Comparison of ENCODE assay signal across 8 mouse cellular contexts in genomic region chr2:104590068-104590828, GRCm38 (mm10). TPM values are rescaled to one million over a fixed set of nuclear protein-coding genes. Genes with fewer than 3 reads are reported as not detected.
DNase-seq lines count a peak whose midpoint lies in the region; ATAC-seq lines count a peak whose summit lies in the region.

Gene Cstf3 (plus strand): TSS chr2:104590523.

- H3K27ac ChIP-seq in intestine, embryonic 14.5 days (ENCODE audit: low read depth), result peak within 1 kb of the TSS; percentile 89

- H3K4me3 ChIP-seq in intestine, embryonic 14.5 days (ENCODE audit: low read depth, low read length), result peak within 1 kb of the TSS; percentile 99

- ATAC-seq in intestine, embryonic 14.5 days (replicated peaks; ENCODE audit: low FRiP score, low TSS enrichment, low read depth), result peak; percentile 99

- peaks cover 10% of the 10 kb centered on the region for H3K4me1 ChIP-seq in intestine, embryonic 14.5 days (replicated peaks; ENCODE audit: control insufficient read depth, insufficient read depth, low read length)

- H3K9me3 ChIP-seq in intestine, embryonic 14.5 days (ENCODE audit: control insufficient read depth, low read length), result no peaks in the 10 kb centered on the region

- H3K4me2 ChIP-seq in intestine, embryonic 14.5 days (ENCODE audit: low read length), result peak within 1 kb of the TSS; percentile 91

- no peaks in the 10 kb centered on the region for H3K36me3 ChIP-seq in intestine, embryonic 14.5 days (ENCODE audit: control insufficient read depth, insufficient read depth, low read length)

- intact Hi-C loops in left cerebral cortex, postnatal 14 days (cut with DNase I), result no loop called here

- no peaks in the 10 kb centered on the region for H3K27me3 ChIP-seq in intestine, embryonic 14.5 days (replicated peaks; ENCODE audit: control insufficient read depth, insufficient read depth, low read length)

- H3K9ac ChIP-seq in intestine, embryonic 14.5 days (ENCODE audit: low read length), result peak within 1 kb of the TSS; percentile 95

- DNase-seq in adrenal gland, adult 18-20 months (ENCODE audit: low spot score in 2 of 2), result peak; percentile 95 to 96
- peak; percentile 100 for DNase-seq in embryo, embryonic 11 days
- DNase-seq in gastrocnemius, postnatal 25 days, result peak; percentile 98
- DNase-seq in intestine, embryonic 14.5 days (ENCODE audit: low spot score), result peak; percentile 98
- DNase-seq in left cerebral cortex, postnatal 14 days (ENCODE audit: low spot score in 2 of 2), result peak; percentile 99 to 100
- DNase-seq in mesoderm, embryonic 11.5 days (ENCODE audit: low read depth, low spot score), result peak; percentile 100
- peak; percentile 99 to 100 for DNase-seq in right cerebral cortex, postnatal 36 days (ENCODE audit: low spot score in 2 of 2)
- DNase-seq in yolk sac, embryonic 10.5 days (ENCODE audit: low spot score), result peak; percentile 99

- WGBS in intestine, embryonic 14.5 days, result under 1% methylated on average over 59 of the region's 59 CpGs

RNA-seq across cellular contexts. Expression of gene Cstf3, which starts in this region (rescaled TPM):
- 10 to 100 TPM; 30.3 to 40.6 TPM for total RNA-seq in adrenal gland, adult 18-20 months (2021)
- total RNA-seq in gastrocnemius, postnatal 25 days (2021), result 1 to 10 TPM; 9.1 to 9.8 TPM
- 58.5 and 71.2 TPM in 2 replicates for polyA plus RNA-seq in intestine, embryonic 14.5 days (2014; fragmentation: Nextera tagmentation; extraction: Ambion mirVana)
- 10 to 100 TPM; 40.1 to 44.0 TPM for total RNA-seq in left cerebral cortex, postnatal 14 days (2021)

Comparison
In these comparisons a context has a peak if more than half of its experiments do, and no peak if none do; other contexts are left out.
1. Peak in every context shown above with its lines: DNase-seq, ATAC-seq, H3K4me3 ChIP-seq and H3K27ac ChIP-seq.